Mouse (Mus musculus) forebrain, embryonic 11.5 days (tissue): ENCODE measurements around the gene Timm23. TPM values are rescaled to one million over a fixed set of nuclear protein-coding genes. Genes with fewer than 3 reads are reported as not detected.
"Not testable (repeated sequence)": the region's sequence is repeated elsewhere in the genome, so short reads cannot be mapped to it uniquely, and the experiment has no call there.

Source experiments
- ATAC-seq: fragments of 200-750 bp; cut with Nextera tagmentation; replicated peaks from 2 replicates; pipeline ENCODE4 v1.8.0; 2017; ENCODE audit warnings: moderate TSS enrichment; ENCODE audit not compliant: low FRiP score
- DNase-seq: peaks from one replicate; pipeline ENCODE4 v3.0.0-alpha.2; 2017; ENCODE audit warnings: low spot score
- H3K27ac ChIP-seq: fragments of 300-500 bp; sonication (generic); 2 replicates; pipeline ENCODE4 v1.5.1; 2014; ENCODE audit warnings: low read depth, low read length
- H3K27me3 ChIP-seq: fragments of 300-500 bp; sonication (generic); 2 replicates; pipeline ENCODE4 v1.6.1; 2014; ENCODE audit warnings: mild to moderate bottlenecking, low read length, mixed read lengths; ENCODE audit not compliant: control insufficient read depth, insufficient read depth
- H3K36me3 ChIP-seq: fragments of 300-500 bp; sonication (generic); 2 replicates; pipeline ENCODE4 v1.6.1; 2014; ENCODE audit warnings: mild to moderate bottlenecking, low read length, moderate library complexity, mixed read lengths; ENCODE audit not compliant: control insufficient read depth, insufficient read depth
- H3K4me1 ChIP-seq: fragments of 300-500 bp; sonication (generic); replicated peaks from 2 replicates; pipeline ENCODE4 v1.6.1; 2014; ENCODE audit warnings: low read length, mixed read lengths; ENCODE audit not compliant: control insufficient read depth, insufficient read depth
- H3K4me2 ChIP-seq: fragments of 300-500 bp; sonication (generic); 2 replicates; pipeline ENCODE4 v1.6.1; 2014; ENCODE audit warnings: low read depth, mild to moderate bottlenecking, low read length, moderate library complexity, mixed read lengths; ENCODE audit not compliant: severe bottlenecking
- H3K4me3 ChIP-seq: fragments of 300-500 bp; sonication (generic); 2 replicates; pipeline ENCODE4 v1.5.1; 2014; ENCODE audit warnings: low read depth, low read length
- H3K9ac ChIP-seq: fragments of 300-500 bp; sonication (generic); 2 replicates; pipeline ENCODE4 v1.6.1; 2014; ENCODE audit warnings: low read length
- H3K9me3 ChIP-seq: fragments of 300-500 bp; sonication (generic); 2 replicates; pipeline ENCODE4 v1.6.1; 2016; ENCODE audit warnings: low read length, mixed read lengths; ENCODE audit not compliant: control insufficient read depth
- WGBS: fragments of 180-500 bp; shearing (Covaris S2); extraction: QIAGEN DNeasy Blood & Tissue Kit; methylation state at CpG from one replicate; pipeline ENCODE4 v1.1.7; 2014; 5-methylcytosine and 5-hydroxymethylcytosine counted together
- polyA plus RNA-seq: library from polyadenylated mRNA; unstranded; fragments of >200 nt; fragmentation: Nextera tagmentation; extraction: Ambion mirVana; gene quantifications from 2 replicates; pipeline ENCODE4 v1.2.1, GENCODE M21; 2014

The Timm23 gene
- polyA plus RNA-seq, 1 experiment from 2014 or later: 274 TPM

GRCm38 (mm10) chr14:32191926-32192325 lies 9.8 kb downstream of the Timm23 start:
- Histone ChIP-seq H3K9me3 (no peaks in the 10 kb centered on the region), H3K27me3 (no peaks in the 10 kb centered on the region), H3K4me2 (no peak overlapping the region), H3K36me3 (peaks cover 9% of the 10 kb centered on the region), H3K27ac (no peak overlapping the region), H3K9ac (no peak overlapping the region), H3K4me1 (no peaks in the 10 kb centered on the region), H3K4me3 (no peak overlapping the region)
- ATAC-seq: no peak
- DNase-seq: no peak
- 92% methylated on average over 5 of the region's 5 CpGs for WGBS

GRCm38 (mm10) chr14:32190627-32191391 lies 10.9 kb downstream of the Timm23 start:
- no peak for ATAC-seq
- H3K4me2 ChIP-seq: no peak overlapping the region
- peaks cover 8% of the 10 kb centered on the region for H3K36me3 ChIP-seq
- no peaks in the 10 kb centered on the region for H3K9me3 ChIP-seq
- H3K27ac ChIP-seq: no peak overlapping the region
- H3K4me3 ChIP-seq: no peak overlapping the region
- H3K9ac ChIP-seq: no peak overlapping the region
- H3K4me1 ChIP-seq: no peaks in the 10 kb centered on the region
- WGBS: 92% methylated on average over 6 of the region's 6 CpGs
- no peak for DNase-seq
- H3K27me3 ChIP-seq: no peaks in the 10 kb centered on the region

DNA sequence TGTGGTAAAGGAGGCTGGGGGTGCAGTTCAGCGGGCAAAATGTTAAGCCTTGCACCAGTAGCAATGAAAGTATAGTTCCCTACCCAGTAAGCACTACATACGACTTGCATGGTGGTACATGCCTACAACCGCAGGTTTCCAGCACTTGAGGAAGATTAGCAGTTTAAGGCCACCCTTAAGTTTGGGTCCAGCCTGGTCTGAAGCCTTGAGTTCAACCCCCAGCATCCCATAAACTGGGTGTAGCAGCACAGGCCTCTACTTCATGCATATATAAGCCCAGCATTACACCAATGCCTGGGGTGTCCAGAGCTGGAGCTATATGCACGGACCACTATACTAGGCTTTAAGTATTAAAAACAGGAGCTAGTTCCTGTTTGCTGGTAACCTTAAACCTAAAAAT lies 17.9 kb downstream of the Timm23 start:
- H3K36me3 ChIP-seq: peaks cover 12% of the 10 kb centered on the region; the same call in 1 of the 2 replicates
- no peak overlapping the region for H3K27ac ChIP-seq
- 92% methylated on average over 4 of the region's 4 CpGs for WGBS
- H3K4me3 ChIP-seq: no peak overlapping the region
- no peaks in the 10 kb centered on the region for H3K27me3 ChIP-seq
- H3K9me3 ChIP-seq: no peaks in the 10 kb centered on the region
- H3K9ac ChIP-seq: no peak overlapping the region
- no peaks in the 10 kb centered on the region for H3K4me1 ChIP-seq
- no peak for ATAC-seq
- DNase-seq: no peak
- H3K4me2 ChIP-seq: no peak overlapping the region

DNA sequence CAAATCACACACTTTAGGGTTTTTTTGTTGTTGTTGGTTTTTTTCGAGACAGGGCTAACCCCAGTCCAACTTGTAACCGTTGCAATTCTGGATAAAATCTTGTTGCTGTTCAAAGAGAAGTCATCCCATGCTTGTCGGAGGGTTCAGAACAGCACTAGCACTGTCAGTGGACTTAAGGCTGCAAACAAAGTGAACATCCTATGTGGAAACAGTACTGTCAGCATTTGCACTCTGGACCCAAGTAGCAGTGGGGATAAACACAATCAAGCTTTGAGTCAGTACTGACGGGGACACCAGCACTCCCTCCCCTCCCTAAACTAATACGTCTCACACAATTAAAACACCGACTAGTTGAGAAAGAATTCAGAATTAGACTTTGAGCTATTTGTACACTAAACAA lies 20.8 kb downstream of the Timm23 start:
- Histone ChIP-seq H3K27ac (no peak overlapping the region), H3K36me3 (peaks cover 10% of the 10 kb centered on the region; the same call in 1 of the 2 replicates), H3K4me2 (no peak overlapping the region), H3K9ac (no peak overlapping the region), H3K4me1 (no peaks in the 10 kb centered on the region), H3K4me3 (no peak overlapping the region), H3K27me3 (no peaks in the 10 kb centered on the region), H3K9me3 (no peaks in the 10 kb centered on the region)
- DNase-seq (no peak), ATAC-seq (no peak)
- WGBS: 92% methylated on average over 6 of the region's 6 CpGs

DNA sequence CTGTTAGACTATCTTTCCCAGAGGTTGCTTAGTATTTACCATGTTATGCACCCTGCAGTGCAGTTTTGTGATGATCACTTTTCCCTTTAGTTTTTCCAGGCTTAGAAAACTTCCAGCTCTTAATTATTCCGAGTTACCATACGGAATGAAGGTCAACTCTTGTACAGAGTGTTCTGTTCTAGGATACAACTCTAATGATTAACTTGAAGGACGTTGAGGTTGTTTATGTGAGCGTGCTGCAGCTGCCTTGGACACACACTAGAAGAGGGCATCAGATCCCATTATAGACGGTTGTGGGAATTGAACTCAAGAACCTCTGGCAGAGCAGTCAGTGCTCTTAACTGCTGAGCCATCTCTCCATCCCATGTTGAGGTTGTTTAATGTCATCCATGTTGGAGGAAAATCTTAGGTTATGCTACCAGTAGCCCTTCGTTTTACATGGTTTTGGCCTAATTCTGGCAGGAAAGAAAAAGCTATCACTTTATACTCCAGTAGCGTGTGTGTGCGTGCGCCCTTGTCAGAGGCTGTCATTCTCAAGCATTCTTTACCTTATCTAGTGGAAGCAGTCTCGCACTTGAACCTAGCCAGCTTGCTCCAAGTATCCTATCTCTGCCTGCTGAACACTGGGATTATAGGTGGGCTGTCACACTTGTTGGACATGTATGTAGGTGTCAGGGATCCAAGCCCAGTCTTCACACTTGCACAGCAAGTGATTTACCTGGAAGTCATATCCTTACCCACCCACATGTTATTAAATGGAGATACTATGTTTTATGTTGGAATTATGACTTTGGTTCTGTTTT lies 22.1 kb downstream of the Timm23 start:
- Histone ChIP-seq H3K27me3 (no peaks in the 10 kb centered on the region), H3K27ac (no peak overlapping the region), H3K4me3 (no peak overlapping the region), H3K36me3 (peaks cover 10% of the 10 kb centered on the region; the same call in 1 of the 2 replicates), H3K4me1 (no peaks in the 10 kb centered on the region), H3K4me2 (no peak overlapping the region), H3K9me3 (no peaks in the 10 kb centered on the region), H3K9ac (no peak overlapping the region)
- 92% methylated on average over 10 of the region's 10 CpGs for WGBS
- DNase-seq (no peak), ATAC-seq (no peak)

DNA sequence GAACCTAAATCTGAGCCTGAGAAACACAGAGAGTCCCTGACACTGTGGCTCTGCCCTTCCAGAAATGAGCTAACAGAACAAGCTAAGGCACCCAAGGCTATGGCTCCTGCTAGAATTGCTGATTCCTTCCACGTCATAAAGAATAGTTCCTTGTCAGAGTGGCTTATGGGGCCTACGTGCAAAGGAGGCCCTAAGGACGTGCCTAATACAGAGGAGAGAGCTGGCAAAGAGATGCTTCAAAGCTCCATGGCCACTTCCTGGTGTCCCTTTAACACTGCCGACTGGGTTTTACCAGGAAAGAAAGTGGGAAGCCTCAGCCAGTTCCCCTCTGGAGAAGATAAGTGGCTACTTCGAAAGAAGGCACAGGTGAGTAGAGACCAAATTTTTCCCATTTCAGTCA lies 25.1 kb downstream of the Timm23 start:
- not testable (repeated sequence) for DNase-seq, H3K4me3 ChIP-seq, H3K4me1 ChIP-seq, H3K9ac ChIP-seq, H3K27ac ChIP-seq, ATAC-seq, H3K9me3 ChIP-seq, H3K4me2 ChIP-seq, H3K27me3 ChIP-seq, H3K36me3 ChIP-seq
- WGBS: 92% methylated on average over 4 of the region's 5 CpGs

DNA sequence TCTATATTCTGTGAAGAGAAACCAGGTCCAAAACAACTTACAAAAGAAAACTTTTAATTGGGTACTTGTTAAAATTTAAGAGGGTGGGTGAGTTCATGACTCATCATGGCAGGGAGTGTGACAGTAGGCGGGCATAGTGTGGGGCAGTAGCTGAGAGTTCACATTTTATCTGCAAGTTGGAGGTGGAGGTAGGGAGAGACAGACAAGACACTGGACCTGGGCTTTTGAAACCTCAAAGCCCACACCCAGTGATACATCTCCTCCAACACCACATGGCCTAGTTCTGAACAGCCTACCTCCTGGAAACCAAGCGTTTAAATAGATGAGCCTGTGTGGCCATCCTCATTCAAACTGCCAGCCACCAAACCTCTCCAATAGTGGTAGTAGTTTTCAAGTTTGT lies 26.4 kb downstream of the Timm23 start:
- peaks cover 7% of the 10 kb centered on the region; the same call in 1 of the 2 replicates for H3K36me3 ChIP-seq

GRCm38 (mm10) chr14:32170137-32170536 lies 31.6 kb downstream of the Timm23 start:
- H3K4me3 ChIP-seq: no peak overlapping the region
- no peaks in the 10 kb centered on the region for H3K9me3 ChIP-seq
- no peak overlapping the region for H3K9ac ChIP-seq
- H3K36me3 ChIP-seq: no peaks in the 10 kb centered on the region; the same call in 1 of the 2 replicates
- no peak overlapping the region for H3K4me2 ChIP-seq
- no peaks in the 10 kb centered on the region for H3K27me3 ChIP-seq
- H3K4me1 ChIP-seq: peaks cover 5% of the 10 kb centered on the region; the same call in 1 of the 2 replicates
- ATAC-seq: no peak
- 88% methylated on average over 4 of the region's 4 CpGs for WGBS
- H3K27ac ChIP-seq: no peak overlapping the region
- no peak for DNase-seq

More for the DNA sequence above, 26.4 kb downstream of the Timm23 start:
- DNase-seq: no peak
- Histone ChIP-seq H3K27ac (no peak overlapping the region), H3K4me1 (no peaks in the 10 kb centered on the region), H3K4me2 (no peak overlapping the region), H3K9me3 (no peaks in the 10 kb centered on the region), H3K4me3 (no peak overlapping the region), H3K27me3 (no peaks in the 10 kb centered on the region), H3K9ac (no peak overlapping the region)
- WGBS: 93% methylated on average over 2 of the region's 2 CpGs
- ATAC-seq: no peak
